Mouse (Mus musculus): ENCODE measurements around the gene Hsf5. TPM values are rescaled to one million over a fixed set of nuclear protein-coding genes. Genes with fewer than 3 reads are reported as not detected.

The Hsf5 gene
- polyA plus RNA-seq, 1 experiment from 2014 or later, result 0.27 TPM

- no peaks in the 10 kb centered on the region for H3K9me3 ChIP-seq (replicated peaks)
- H3K36me3 ChIP-seq (ENCODE audit: poor library complexity, severe bottlenecking), result peaks cover 15% of the 10 kb centered on the region
- 38% methylated on average over 13 of the region's 13 CpGs for WGBS
- no peak for ATAC-seq
- H3K27me3 ChIP-seq, result no peaks in the 10 kb centered on the region
- peak overlapping the region; percentile 82 for H3K9ac ChIP-seq
- H3K4me1 ChIP-seq, result peaks cover 68% of the 10 kb centered on the region
- H3K4me2 ChIP-seq, result peak overlapping the region; percentile 80
- H3K27ac ChIP-seq, result peak overlapping the region; percentile 90
- peak overlapping the region; percentile 80 for H3K4me3 ChIP-seq
Observed at GRCm38 (mm10) chr11:87592713-87593598, 24.0 kb upstream of the Hsf5 start.

GRCm38 (mm10) chr11:87595327-87595841 is 21.6 kb upstream of the Hsf5 start:
- Histone ChIP-seq H3K9ac (peak overlapping the region; percentile 98), H3K4me2 (peak overlapping the region; percentile 82), H3K36me3 (ENCODE audit: poor library complexity, severe bottlenecking) (peaks cover 39% of the 10 kb centered on the region), H3K4me1 (peaks cover 56% of the 10 kb centered on the region), H3K9me3 (replicated peaks) (no peaks in the 10 kb centered on the region), H3K27ac (peak overlapping the region; percentile 94), H3K27me3 (no peaks in the 10 kb centered on the region), H3K4me3 (peak overlapping the region; percentile 89)
- ATAC-seq, result peak; percentile 54
- 2% methylated on average over 20 of the region's 37 CpGs for WGBS

GRCm38 (mm10) chr11:87595976-87596375 is 21.0 kb upstream of the Hsf5 start:
- Histone ChIP-seq H3K27me3 (no peaks in the 10 kb centered on the region), H3K4me1 (peaks cover 50% of the 10 kb centered on the region), H3K36me3 (ENCODE audit: poor library complexity, severe bottlenecking) (peaks cover 45% of the 10 kb centered on the region), H3K27ac (peak overlapping the region; percentile 94), H3K4me2 (peak overlapping the region; percentile 82), H3K4me3 (peak overlapping the region; percentile 89), H3K9me3 (replicated peaks) (no peaks in the 10 kb centered on the region), H3K9ac (peak overlapping the region; percentile 98)
- ATAC-seq, result no peak
- 4% methylated on average over 7 of the region's 7 CpGs for WGBS

- Histone ChIP-seq H3K36me3 (ENCODE audit: poor library complexity, severe bottlenecking) (peaks cover 50% of the 10 kb centered on the region), H3K4me2 (peak overlapping the region; percentile 82), H3K4me3 (peak overlapping the region; percentile 89), H3K27me3 (no peaks in the 10 kb centered on the region), H3K27ac (peak overlapping the region; percentile 94), H3K4me1 (peaks cover 50% of the 10 kb centered on the region), H3K9me3 (replicated peaks) (no peaks in the 10 kb centered on the region), H3K9ac (peak overlapping the region; percentile 98)
- ATAC-seq, result no peak
- 12% methylated on average over 2 of the region's 2 CpGs for WGBS
Observed at GRCm38 (mm10) chr11:87596492-87596891, 20.5 kb upstream of the Hsf5 start.

GRCm38 (mm10) chr11:87597061-87597460 is 19.9 kb upstream of the Hsf5 start:
- H3K4me2 ChIP-seq, result peak overlapping the region; percentile 82
- peak overlapping the region; percentile 89 for H3K4me3 ChIP-seq
- H3K27me3 ChIP-seq, result no peaks in the 10 kb centered on the region
- peaks cover 56% of the 10 kb centered on the region for H3K36me3 ChIP-seq (ENCODE audit: poor library complexity, severe bottlenecking)
- H3K27ac ChIP-seq, result peak overlapping the region; percentile 94
- no peak for ATAC-seq
- peak overlapping the region; percentile 98 for H3K9ac ChIP-seq
- H3K4me1 ChIP-seq, result peaks cover 50% of the 10 kb centered on the region
- no peaks in the 10 kb centered on the region for H3K9me3 ChIP-seq (replicated peaks)

GRCm38 (mm10) chr11:87599395-87600089 is 17.4 kb upstream of the Hsf5 start:
- no peak for ATAC-seq
- Histone ChIP-seq H3K36me3 (ENCODE audit: poor library complexity, severe bottlenecking) (peaks cover 76% of the 10 kb centered on the region), H3K9me3 (replicated peaks) (no peaks in the 10 kb centered on the region), H3K4me1 (peaks cover 28% of the 10 kb centered on the region), H3K4me2 (no peak overlapping the region), H3K27ac (no peak overlapping the region), H3K27me3 (no peaks in the 10 kb centered on the region), H3K9ac (no peak overlapping the region), H3K4me3 (no peak overlapping the region)
- WGBS, result 90% methylated on average over 13 of the region's 13 CpGs

- no peak overlapping the region for H3K4me2 ChIP-seq
- peaks cover 19% of the 10 kb centered on the region for H3K4me1 ChIP-seq
- ATAC-seq, result no peak
- H3K9me3 ChIP-seq (replicated peaks), result no peaks in the 10 kb centered on the region
- 91% methylated on average over 10 of the region's 10 CpGs for WGBS
- H3K27ac ChIP-seq, result no peak overlapping the region
- no peak overlapping the region for H3K4me3 ChIP-seq
- H3K27me3 ChIP-seq, result no peaks in the 10 kb centered on the region
- H3K9ac ChIP-seq, result no peak overlapping the region
- peaks cover 85% of the 10 kb centered on the region for H3K36me3 ChIP-seq (ENCODE audit: poor library complexity, severe bottlenecking)
Observed at GRCm38 (mm10) chr11:87600322-87600853, 16.6 kb upstream of the Hsf5 start.

GRCm38 (mm10) chr11:87602234-87602633 is 14.7 kb upstream of the Hsf5 start:
- no peak overlapping the region for H3K4me2 ChIP-seq
- H3K36me3 ChIP-seq (ENCODE audit: poor library complexity, severe bottlenecking), result peaks cover 100% of the 10 kb centered on the region
- H3K4me3 ChIP-seq, result no peak overlapping the region
- 97% methylated on average over 9 of the region's 9 CpGs for whole genome bisulfite sequencing
- no peak for ATAC-seq
- no peaks in the 10 kb centered on the region for H3K9me3 ChIP-seq (replicated peaks)
- H3K27ac ChIP-seq, result no peak overlapping the region
- no peak overlapping the region for H3K9ac ChIP-seq
- H3K27me3 ChIP-seq, result no peaks in the 10 kb centered on the region
- H3K4me1 ChIP-seq, result peaks cover 6% of the 10 kb centered on the region

- Histone ChIP-seq H3K27ac (no peak overlapping the region), H3K9ac (no peak overlapping the region), H3K27me3 (no peaks in the 10 kb centered on the region), H3K4me3 (no peak overlapping the region), H3K9me3 (replicated peaks) (no peaks in the 10 kb centered on the region), H3K36me3 (ENCODE audit: poor library complexity, severe bottlenecking) (peaks cover 100% of the 10 kb centered on the region), H3K4me2 (no peak overlapping the region), H3K4me1 (no peaks in the 10 kb centered on the region)
- ATAC-seq, result no peak
- WGBS, result 96% methylated on average over 2 of the region's 2 CpGs
Observed at GRCm38 (mm10) chr11:87603571-87603970, 13.4 kb upstream of the Hsf5 start.

- Histone ChIP-seq H3K4me3 (no peak overlapping the region), H3K4me2 (no peak overlapping the region), H3K36me3 (ENCODE audit: poor library complexity, severe bottlenecking) (peaks cover 99% of the 10 kb centered on the region), H3K27ac (no peak overlapping the region), H3K4me1 (no peaks in the 10 kb centered on the region), H3K9me3 (replicated peaks) (no peaks in the 10 kb centered on the region), H3K9ac (no peak overlapping the region), H3K27me3 (no peaks in the 10 kb centered on the region)
- ATAC-seq, result no peak
- 91% methylated on average over 7 of the region's 7 CpGs for WGBS
Observed at GRCm38 (mm10) chr11:87609264-87609663, 7.7 kb upstream of the Hsf5 start.

- no peaks in the 10 kb centered on the region for H3K27me3 ChIP-seq
- no peaks in the 10 kb centered on the region for H3K9me3 ChIP-seq (replicated peaks)
- WGBS, result 91% methylated on average over 9 of the region's 9 CpGs
- H3K36me3 ChIP-seq (ENCODE audit: poor library complexity, severe bottlenecking), result peaks cover 99% of the 10 kb centered on the region
- H3K4me2 ChIP-seq, result no peak overlapping the region
- no peak overlapping the region for H3K27ac ChIP-seq
- no peak for ATAC-seq
- no peak overlapping the region for H3K9ac ChIP-seq
- no peaks in the 10 kb centered on the region for H3K4me1 ChIP-seq
- H3K4me3 ChIP-seq, result no peak overlapping the region
Observed at GRCm38 (mm10) chr11:87611547-87611946, 5.4 kb upstream of the Hsf5 start.

GRCm38 (mm10) chr11:87613972-87614371 is 3.0 kb upstream of the Hsf5 start:
- Histone ChIP-seq H3K27me3 (no peaks in the 10 kb centered on the region), H3K4me3 (no peak overlapping the region), H3K4me1 (no peaks in the 10 kb centered on the region), H3K27ac (no peak overlapping the region), H3K36me3 (ENCODE audit: poor library complexity, severe bottlenecking) (peaks cover 99% of the 10 kb centered on the region), H3K9ac (no peak overlapping the region), H3K4me2 (no peak overlapping the region), H3K9me3 (replicated peaks) (peaks cover 9% of the 10 kb centered on the region)
- no peak for ATAC-seq
- WGBS, result 93% methylated on average over 7 of the region's 7 CpGs
